Mouse (Mus musculus) ES-Bruce4 (cell line): ENCODE results near the gene C1galt1.

Experiments
- EP300 ChIP-seq: IDR thresholded peaks from 2 replicates; pipeline ENCODE4 v1.6.1; 2011; ENCODE audit warnings: low read depth, low read length; ENCODE audit not compliant: insufficient read depth
- POLR2A ChIP-seq: IDR thresholded peaks from one replicate; pipeline ENCODE4 v1.8.1; 2011; ENCODE audit warnings: low read length; ENCODE audit not compliant: insufficient read depth

- TF ChIP-seq EP300 (no peak), POLR2A (no peak)
Measured at GRCm38 (mm10) chr6:7912015-7912414, 67.4 kb downstream of the C1galt1 start.
